17 mouse cellular contexts compared by ENCODE assay signal in genomic region chr9:100486431-100486830, GRCm38 (mm10). TPM values are rescaled to one million over a fixed set of nuclear protein-coding genes. Genes with fewer than 3 reads are reported as not detected.
DNase-seq lines count a peak whose midpoint lies in the region; ATAC-seq and TF ChIP-seq lines count a peak whose summit lies in the region.
"Had no signal": no experiment of that assay in that cellular context is flagged by ENCODE, and none has a peak within 500 bp of the region (broad histone marks: within the 10 kb centered on the region; RNA-seq: fewer than 3 reads in every experiment).

TSS of gene Il20rb (minus strand) at chr9:100486788.

- H3K9me3 ChIP-seq in hindbrain, postnatal 0 days (ENCODE audit: low read length): no peaks in the 10 kb centered on the region
- H3K9me3 ChIP-seq in hindbrain, embryonic 10.5 days: no peaks in the 10 kb centered on the region
- no peaks in the 10 kb centered on the region for H3K9me3 ChIP-seq in forebrain, embryonic 14.5 days (replicated peaks; ENCODE audit: control insufficient read depth, low read length)
- no peaks in the 10 kb centered on the region for H3K9me3 ChIP-seq in stomach, embryonic 16.5 days (replicated peaks; ENCODE audit: control insufficient read depth, low read length)
- H3K9me3 ChIP-seq: megakaryocyte, embryonic 14.5 days had no signal

- DNase-seq in embryo, embryonic 10 days (ENCODE audit: low spot score): peak; percentile 7
- DNase-seq in embryo, embryonic 10.5 days (ENCODE audit: low spot score): no peak
- peak; percentile 45 for DNase-seq in hindbrain, postnatal 0 days (ENCODE audit: low spot score)
- DNase-seq in hindbrain, embryonic 10.5 days (ENCODE audit: low spot score): no peak
- peak; percentile 61 for DNase-seq in forebrain, embryonic 14.5 days (ENCODE audit: low spot score)
- no peak for DNase-seq in kidney, adult 8-10 months
- no peak for DNase-seq in cerebellum, adult 11 months
- DNase-seq: adrenal gland, postnatal 10 days; cerebellum, postnatal 36 days; kidney, adult 2 months; liver; lung, adult 2 months had no signal

- no peak within 1 kb of the TSS for H3K27ac ChIP-seq in hindbrain, postnatal 0 days
- H3K27ac ChIP-seq in hindbrain, embryonic 10.5 days: no peak within 1 kb of the TSS
- H3K27ac ChIP-seq in forebrain, embryonic 14.5 days (ENCODE audit: low read depth, low read length): no peak within 1 kb of the TSS
- H3K27ac ChIP-seq in stomach, embryonic 16.5 days (ENCODE audit: low read length): peak within 1 kb of the TSS; percentile 6; the same call in 1 of the 2 replicates
- H3K27ac ChIP-seq: hindbrain, embryonic 14.5 days; layer of hippocampus, adult 2 months had no signal

- H3K27me3 ChIP-seq in hindbrain, postnatal 0 days (ENCODE audit: insufficient read depth, low read length): no peaks in the 10 kb centered on the region
- no peaks in the 10 kb centered on the region for H3K27me3 ChIP-seq in hindbrain, embryonic 10.5 days (ENCODE audit: insufficient read depth, poor library complexity, severe bottlenecking)
- H3K27me3 ChIP-seq in forebrain, embryonic 14.5 days (replicated peaks; ENCODE audit: control insufficient read depth, insufficient read depth, low read length): no peaks in the 10 kb centered on the region
- no peaks in the 10 kb centered on the region for H3K27me3 ChIP-seq in stomach, embryonic 16.5 days (ENCODE audit: control insufficient read depth, insufficient read depth, low read length)
- H3K27me3 ChIP-seq: megakaryocyte, embryonic 14.5 days had no signal

- ATAC-seq in hindbrain, postnatal 0 days: no peak
- no peak for ATAC-seq in forebrain, embryonic 14.5 days
- ATAC-seq in stomach, embryonic 16.5 days (ENCODE audit: insufficient read depth, low FRiP score): no peak

- no peaks in the 10 kb centered on the region for H3K36me3 ChIP-seq in hindbrain, postnatal 0 days (ENCODE audit: insufficient read depth, low read length)
- H3K36me3 ChIP-seq in hindbrain, embryonic 10.5 days: 0 out of 2 replicates have a peak, but pooled peaks cover 6% of the 10 kb centered on the region
- H3K36me3 ChIP-seq in forebrain, embryonic 14.5 days (ENCODE audit: control insufficient read depth, insufficient read depth, low read length): 0 out of 2 replicates have a peak, but pooled peaks cover 5% of the 10 kb centered on the region
- H3K36me3 ChIP-seq in stomach, embryonic 16.5 days (ENCODE audit: control insufficient read depth, insufficient read depth, low read length): no peaks in the 10 kb centered on the region

- H3K4me1 ChIP-seq in hindbrain, postnatal 0 days (ENCODE audit: insufficient read depth, low read length): no peaks in the 10 kb centered on the region
- H3K4me1 ChIP-seq in hindbrain, embryonic 10.5 days (replicated peaks): no peaks in the 10 kb centered on the region
- no peaks in the 10 kb centered on the region; the same call in 1 of the 2 replicates for H3K4me1 ChIP-seq in forebrain, embryonic 14.5 days (ENCODE audit: control insufficient read depth, insufficient read depth, low read length)
- H3K4me1 ChIP-seq in stomach, embryonic 16.5 days (ENCODE audit: control insufficient read depth, insufficient read depth, low read length): peaks cover 14% of the 10 kb centered on the region

- no peak within 1 kb of the TSS for H3K4me3 ChIP-seq in hindbrain, postnatal 0 days (ENCODE audit: low read length)
- H3K4me3 ChIP-seq in hindbrain, embryonic 10.5 days: no peak within 1 kb of the TSS
- H3K4me3 ChIP-seq in forebrain, embryonic 14.5 days (ENCODE audit: low read depth, low read length): no peak within 1 kb of the TSS
- H3K4me3 ChIP-seq in stomach, embryonic 16.5 days (replicated peaks; ENCODE audit: low read length): no peak within 1 kb of the TSS
- H3K4me3 ChIP-seq: layer of hippocampus, adult 2 months; megakaryocyte, embryonic 14.5 days; myocyte had no signal

- no peak for TF ChIP-seq CTCF in hindbrain, postnatal 0 days (IDR thresholded peaks at IDR 0.05; ENCODE audit: low read depth)

- no peak within 1 kb of the TSS for H3K4me2 ChIP-seq in hindbrain, postnatal 0 days (ENCODE audit: low read depth, low read length)
- no peak within 1 kb of the TSS for H3K4me2 ChIP-seq in forebrain, embryonic 14.5 days (ENCODE audit: low read length)
- H3K4me2 ChIP-seq in stomach, embryonic 16.5 days (ENCODE audit: low read depth, low read length): no peak within 1 kb of the TSS
- H3K4me2 ChIP-seq: hindbrain, embryonic 14.5 days had no signal

- no peak within 1 kb of the TSS for H3K9ac ChIP-seq in hindbrain, postnatal 0 days (replicated peaks; ENCODE audit: low read length)
- no peak within 1 kb of the TSS for H3K9ac ChIP-seq in forebrain, embryonic 14.5 days (ENCODE audit: low read length)
- H3K9ac ChIP-seq in stomach, embryonic 16.5 days (ENCODE audit: low read length): no peak within 1 kb of the TSS
- H3K9ac ChIP-seq: hindbrain, embryonic 14.5 days had no signal

- WGBS in hindbrain, postnatal 0 days: 81% methylated on average over 5 of the region's 5 CpGs
- WGBS in hindbrain, embryonic 10.5 days: 89% methylated on average over 5 of the region's 5 CpGs
- 50% methylated on average over 5 of the region's 5 CpGs for WGBS in forebrain, embryonic 14.5 days
- 88% methylated on average over 5 of the region's 5 CpGs for WGBS in stomach, embryonic 16.5 days

RNA-seq across cellular contexts. Expression of gene Il20rb, which starts in this region (rescaled TPM):
- 2.1 and 2.4 TPM in 2 replicates for total RNA-seq in hindbrain, postnatal 0 days (2014; rRNA removed)
- 2.3 and 2.7 TPM in 2 replicates for polyA plus RNA-seq in hindbrain, postnatal 0 days (2015; fragmentation: Nextera tagmentation; extraction: Ambion mirVana)
- 1.1 and 1.6 TPM in 2 replicates for polyA plus RNA-seq in hindbrain, embryonic 10.5 days (2016; fragmentation: Nextera tagmentation; extraction: Ambion mirVana)
- polyA plus RNA-seq in forebrain, embryonic 14.5 days (2014; fragmentation: Nextera tagmentation; extraction: Ambion mirVana): 0.50 and 0.79 TPM in 2 replicates
- polyA plus RNA-seq in stomach, embryonic 16.5 days (2015; fragmentation: Nextera tagmentation; extraction: Ambion mirVana): 1.1 and 1.7 TPM in 2 replicates

Comparison
In these comparisons a context has a peak if more than half of its experiments do, and no peak if none do; other contexts are left out.
1. DNase-seq: peak in embryo, embryonic 10 days (single experiment) and hindbrain, postnatal 0 days (single experiment); none in embryo, embryonic 10.5 days (single experiment), hindbrain, embryonic 10.5 days (single experiment), kidney, adult 8-10 months (0 of 2) and cerebellum, adult 11 months (single experiment).
2. Peak in DNase-seq in forebrain, embryonic 14.5 days; RNA of the gene not detected or under 1 TPM.